ENCODE assay signal across 32 mouse cellular contexts in genomic region chr12:79067526-79067925, GRCm38 (mm10). TPM values are rescaled to one million over a fixed set of nuclear protein-coding genes. Genes with fewer than 3 reads are reported as not detected.
DNase-seq lines count a peak whose midpoint lies in the region; ATAC-seq lines count a peak whose summit lies in the region.
"Had no signal": no experiment of that assay in that cellular context is flagged by ENCODE, and none has a peak within 500 bp of the region (broad histone marks: within the 10 kb centered on the region; RNA-seq: fewer than 3 reads in every experiment).

No protein-coding gene starts in this region.

- intact Hi-C loops in gastrocnemius, postnatal 36 days (cut with DNase I) = no loop called here

- 89% methylated on average over 5 of the region's 5 CpGs for WGBS in midbrain, embryonic 11.5 days
- WGBS in midbrain, embryonic 16.5 days = 95% methylated on average over 5 of the region's 5 CpGs

- ATAC-seq in midbrain, embryonic 11.5 days (ENCODE audit: low FRiP score) = no peak
- ATAC-seq in midbrain, embryonic 16.5 days = no peak
- ATAC-seq: forebrain, embryonic 14.5 days; hindbrain, postnatal 0 days; intestine, embryonic 15.5 days; lung, postnatal 0 days had no signal

- no peak overlapping the region for H3K27ac ChIP-seq in midbrain, embryonic 11.5 days (ENCODE audit: low read depth, low read length)
- no peak overlapping the region for H3K27ac ChIP-seq in midbrain, embryonic 16.5 days (ENCODE audit: low read length)
- H3K27ac ChIP-seq: embryonic facial prominence, embryonic 12.5 days; heart, embryonic 10.5 days; heart, embryonic 15.5 days; hindbrain, embryonic 12.5 days; hindbrain, postnatal 0 days; intestine, embryonic 15.5 days; limb, embryonic 13.5 days; liver, embryonic 13.5 days; macrophage; neural tube, embryonic 15.5 days; stomach, embryonic 15.5 days had no signal

- peaks cover 3% of the 10 kb centered on the region; the same call in 1 of the 2 replicates for H3K36me3 ChIP-seq in midbrain, embryonic 11.5 days (ENCODE audit: control insufficient read depth, insufficient read depth, low read length)
- H3K36me3 ChIP-seq in midbrain, embryonic 16.5 days (ENCODE audit: control insufficient read depth, insufficient read depth, low read length) = peaks cover 4% of the 10 kb centered on the region; the same call in 1 of the 2 replicates
- H3K36me3 ChIP-seq: liver, embryonic 13.5 days had no signal

- H3K9me3 ChIP-seq in midbrain, embryonic 11.5 days (ENCODE audit: control insufficient read depth, low read length) = no peaks in the 10 kb centered on the region
- H3K9me3 ChIP-seq in midbrain, embryonic 16.5 days (replicated peaks; ENCODE audit: control insufficient read depth, low read length, poor library complexity, severe bottlenecking) = no peaks in the 10 kb centered on the region
- H3K9me3 ChIP-seq: embryonic facial prominence, embryonic 12.5 days; heart, embryonic 10.5 days; heart, embryonic 15.5 days; hindbrain, embryonic 12.5 days; intestine, embryonic 15.5 days; limb, embryonic 13.5 days; liver, embryonic 13.5 days; neural tube, embryonic 15.5 days; stomach, embryonic 15.5 days had no signal

- H3K27me3 ChIP-seq in midbrain, embryonic 11.5 days (ENCODE audit: control insufficient read depth, insufficient read depth, low read length) = no peaks in the 10 kb centered on the region
- no peaks in the 10 kb centered on the region for H3K27me3 ChIP-seq in midbrain, embryonic 16.5 days (ENCODE audit: control insufficient read depth, insufficient read depth, low read depth, low read length)
- H3K27me3 ChIP-seq: embryonic facial prominence, embryonic 12.5 days; hindbrain, embryonic 12.5 days; intestine, embryonic 15.5 days; limb, embryonic 13.5 days; liver, embryonic 13.5 days; neural tube, embryonic 15.5 days; stomach, embryonic 15.5 days had no signal

- no peak overlapping the region for H3K9ac ChIP-seq in midbrain, embryonic 11.5 days (ENCODE audit: low read length)
- no peak overlapping the region for H3K9ac ChIP-seq in midbrain, embryonic 16.5 days (ENCODE audit: low read depth, low read length)
- H3K9ac ChIP-seq: embryonic facial prominence, embryonic 12.5 days; heart, embryonic 15.5 days; hindbrain, embryonic 12.5 days; intestine, embryonic 15.5 days; limb, embryonic 13.5 days; liver, embryonic 13.5 days; neural tube, embryonic 15.5 days; stomach, embryonic 15.5 days had no signal

- DNase-seq in gastrocnemius, postnatal 25 days = peak; percentile 46
- no peak for DNase-seq in gastrocnemius, postnatal 36 days
- DNase-seq in midbrain, embryonic 11.5 days (ENCODE audit: low spot score, missing footprints) = peak; percentile 45
- peak; percentile 57 to 80 for DNase-seq in kidney, postnatal 25 days
- DNase-seq in thymus, postnatal 0 days (ENCODE audit: low spot score) = no peak
- DNase-seq in layer of hippocampus, adult 8-10 months (ENCODE audit: low spot score in 2 of 2) = no peak
- DNase-seq: adrenal gland, postnatal 14 days; cerebellum, adult 11-12 months; cerebellum, adult 9-11 months; embryo, embryonic 11 days; heart, adult 11 months; heart, postnatal 36 days; liver, embryonic 13.5 days; lung, adult 18-20 months; midbrain, embryonic 14.5 days; retina, postnatal 1 day; right cerebral cortex, postnatal 14 days; thymus, postnatal 14 days had no signal

- H3K4me3 ChIP-seq in midbrain, embryonic 11.5 days (ENCODE audit: low read depth, low read length) = no peak overlapping the region
- H3K4me3 ChIP-seq in midbrain, embryonic 16.5 days (ENCODE audit: low read depth, low read length) = no peak overlapping the region
- H3K4me3 ChIP-seq: embryonic facial prominence, embryonic 12.5 days; heart, embryonic 10.5 days; heart, embryonic 15.5 days; hindbrain, embryonic 12.5 days; intestine, embryonic 15.5 days; limb, embryonic 13.5 days; liver, embryonic 13.5 days; neural tube, embryonic 15.5 days; stomach, embryonic 15.5 days had no signal

- no peaks in the 10 kb centered on the region for H3K4me1 ChIP-seq in midbrain, embryonic 11.5 days (ENCODE audit: control insufficient read depth, insufficient read depth, low read length)
- H3K4me1 ChIP-seq in midbrain, embryonic 16.5 days (ENCODE audit: control insufficient read depth, insufficient read depth, low read length) = no peaks in the 10 kb centered on the region
- H3K4me1 ChIP-seq: embryonic facial prominence, embryonic 12.5 days; heart, embryonic 10.5 days; heart, embryonic 15.5 days; hindbrain, embryonic 12.5 days; intestine, embryonic 15.5 days; limb, embryonic 13.5 days; neural tube, embryonic 15.5 days; stomach, embryonic 15.5 days had no signal

- H3K4me2 ChIP-seq in midbrain, embryonic 11.5 days = no peak overlapping the region
- no peak overlapping the region for H3K4me2 ChIP-seq in midbrain, embryonic 16.5 days (ENCODE audit: low read length)
- H3K4me2 ChIP-seq: embryonic facial prominence, embryonic 12.5 days; heart, embryonic 15.5 days; hindbrain, embryonic 12.5 days; intestine, embryonic 15.5 days; limb, embryonic 13.5 days; liver, embryonic 13.5 days; neural tube, embryonic 15.5 days; stomach, embryonic 15.5 days had no signal

RNA-seq across cellular contexts. Expression of gene Pigh, which starts 21.9 kb away (rescaled TPM):
- total RNA-seq in gastrocnemius, postnatal 25 days (2021) = 1 to 10 TPM; 1.4 to 1.6 TPM
- total RNA-seq in gastrocnemius, postnatal 36 days (2021) = 1 to 10 TPM; 1.5 to 2.0 TPM
- polyA plus RNA-seq in midbrain, embryonic 11.5 days (2014; fragmentation: Nextera tagmentation; extraction: Ambion mirVana) = 29.0 and 29.6 TPM in 2 replicates
- 19.6 and 21.6 TPM in 2 replicates for polyA plus RNA-seq in midbrain, embryonic 16.5 days (2015; fragmentation: Nextera tagmentation; extraction: Ambion mirVana)
- 18.0 and 19.5 TPM in 2 replicates for polyA plus RNA-seq in thymus, postnatal 0 days (2015; fragmentation: Nextera tagmentation; extraction: Ambion mirVana)
- total RNA-seq in layer of hippocampus, adult 8-10 months (2022) = 10 to 100 TPM in 3 of 4 experiments, 1 to 10 TPM in 1; 9.9 to 12.7 (median 11.0) TPM

RNA-seq across cellular contexts. Expression of gene Plekhh1, which starts 38.6 kb away (rescaled TPM):
- total RNA-seq in gastrocnemius, postnatal 25 days (2021) = 1 to 10 TPM; 1.3 to 2.3 TPM
- total RNA-seq in gastrocnemius, postnatal 36 days (2021) = 1 to 10 TPM; 1.1 to 1.3 TPM
- polyA plus RNA-seq in midbrain, embryonic 11.5 days (2014; fragmentation: Nextera tagmentation; extraction: Ambion mirVana) = 6.4 and 6.8 TPM in 2 replicates
- polyA plus RNA-seq in midbrain, embryonic 16.5 days (2015; fragmentation: Nextera tagmentation; extraction: Ambion mirVana) = 2.0 and 2.5 TPM in 2 replicates
- polyA plus RNA-seq in thymus, postnatal 0 days (2015; fragmentation: Nextera tagmentation; extraction: Ambion mirVana) = 0.33 and 0.46 TPM in 2 replicates
- total RNA-seq in layer of hippocampus, adult 8-10 months (2022) = 10 to 100 TPM; 18.4 to 19.5 (median 18.9) TPM
- total RNA-seq: megakaryocyte-erythroid progenitor cell, adult 5-6 weeks had no signal

Comparison
In these comparisons a context has a peak if more than half of its experiments do, and no peak if none do; other contexts are left out.
1. DNase-seq: peak in gastrocnemius, postnatal 25 days (single experiment), midbrain, embryonic 11.5 days (single experiment) and kidney, postnatal 25 days (2 of 2); none in gastrocnemius, postnatal 36 days (0 of 2), thymus, postnatal 0 days (single experiment) and layer of hippocampus, adult 8-10 months (0 of 2).
2. RNA of gene Plekhh1, which starts 38.6 kb away (total RNA-seq): 18.4 to 19.5 TPM in layer of hippocampus, adult 8-10 months; 1.3 to 2.3 TPM in gastrocnemius, postnatal 25 days and 1.1 to 1.3 TPM in gastrocnemius, postnatal 36 days; every median in the first group is over 4 times any median in the second.